Mouse (Mus musculus) ovary, adult 10 weeks (tissue): ENCODE data around the gene Jup. TPM values are rescaled to one million over a fixed set of nuclear protein-coding genes. Genes with fewer than 3 reads are reported as not detected.

Experiments
- polyA plus RNA-seq: library from polyadenylated mRNA; stranded (reverse); fragments of 350-450 nt; fragmentation: Illumina TruSeq; extraction: RNeasy Lipid Tissue Mini Kit (QIAGEN cat#74804); gene quantifications from one replicate; pipeline ENCODE4 v1.2.3, GENCODE M21; 2014

The Jup gene
- 1.7 TPM for polyA plus RNA-seq

GRCm38 (mm10) chr11:100397600-100398389, at the start of gene Jup:
TSS of gene Jup (minus strand) at chr11:100397763.

GRCm38 (mm10) chr11:100441797-100442196, 44.2 kb upstream of the Jup start, which contains the start of the genes Nt5c3b and Klhl10:
TSS of gene Nt5c3b (minus strand) at chr11:100441808.
TSS of gene Klhl10 (plus strand) at chr11:100441917.

GRCm38 (mm10) chr11:100414914-100415822, 17.6 kb upstream of the Jup start, which contains the start of gene Fkbp10:
TSS of gene Fkbp10 (plus strand) at chr11:100415697.

GRCm38 (mm10) chr11:100414021-100414913, 16.7 kb upstream of the Jup start, which contains the start of gene P3h4:
TSS of gene P3h4 (minus strand) at chr11:100414836.

GRCm38 (mm10) chr11:100355972-100356818, 41.4 kb downstream of the Jup start, which contains the start of gene Hap1:
TSS of gene Hap1 (minus strand) at chr11:100356128.

GRCm38 (mm10) chr11:100333944-100334457, 63.6 kb downstream of the Jup start, which contains the start of gene Gast:
TSS of gene Gast (plus strand) at chr11:100334407.

GRCm38 (mm10) chr11:100319492-100320171, 77.9 kb downstream of the Jup start, which contains the start of gene Eif1:
TSS of gene Eif1 (plus strand) at chr11:100319885.

Other genes starting within 250 kb of the Jup start
- gene Krt19, start 249.1 kb downstream of the Jup start, polyA plus RNA-seq: 5.7 TPM
- not detected for gene Krt9, start 204.5 kb downstream of the Jup start, polyA plus RNA-seq
- gene Krt14, start 190.2 kb downstream of the Jup start, polyA plus RNA-seq: not detected
- gene Krt16, start 148.9 kb downstream of the Jup start, polyA plus RNA-seq: not detected
- gene Krt17, start 136.7 kb downstream of the Jup start, polyA plus RNA-seq: not detected
- not detected for gene Krt42, start 127.9 kb downstream of the Jup start, polyA plus RNA-seq
- 1,574 TPM for gene Eif1, start 77.9 kb downstream of the Jup start, polyA plus RNA-seq
- not detected for gene Gast, start 63.4 kb downstream of the Jup start, polyA plus RNA-seq
- 0.48 TPM for gene Hap1, start 41.6 kb downstream of the Jup start, polyA plus RNA-seq
- gene P3h4, start 17.1 kb upstream of the Jup start, polyA plus RNA-seq: 5.7 TPM
- gene Fkbp10, start 17.9 kb upstream of the Jup start, polyA plus RNA-seq: 6.8 TPM
- gene Nt5c3b, start 44.0 kb upstream of the Jup start, polyA plus RNA-seq: 46.1 TPM
- 0.46 TPM for gene Klhl10, start 44.2 kb upstream of the Jup start, polyA plus RNA-seq
- 43.0 TPM for gene Klhl11, start 75.0 kb upstream of the Jup start, polyA plus RNA-seq
- gene Acly, start 130.2 kb upstream of the Jup start, polyA plus RNA-seq: 125 TPM
- gene Ttc25, start 147.8 kb upstream of the Jup start, polyA plus RNA-seq: 0.86 TPM
- gene Cnp, start 177.1 kb upstream of the Jup start, polyA plus RNA-seq: 5.8 TPM
- gene Nkiras2, start 221.5 kb upstream of the Jup start, polyA plus RNA-seq: 2.5 TPM
- 139 TPM for gene Dnajc7, start 222.4 kb upstream of the Jup start, polyA plus RNA-seq